Mouse (Mus musculus): ENCODE results near the gene Slamf6. TPM values are rescaled to one million over a fixed set of nuclear protein-coding genes. Genes with fewer than 3 reads are reported as not detected.
A peak's percentile ranks its signal among the peaks of the same experiment; 100 is the strongest.

Slamf6 gene
- total and polyA plus RNA-seq, 3 experiments: 0.01 TPM; not detected in 2

GRCm38 (mm10) chr1:171994501-171994900 is 77.2 kb downstream of the Slamf6 start:
- H3K27ac ChIP-seq (ENCODE audit: control insufficient read depth, low read depth, low read length): peak overlapping the region; percentile 29; the same call in 1 of the 2 replicates
- H3K79me2 ChIP-seq (ENCODE audit: control insufficient read depth, insufficient read depth, low read length, poor library complexity): no peaks in the 10 kb centered on the region
- H3K4me3 ChIP-seq (ENCODE audit: control insufficient read depth in 1 of 2, insufficient read depth in 1 of 2, low read depth in 2 of 2, low read length in 2 of 2): no peak overlapping the region
- TF ChIP-seq ZKSCAN1 (IDR thresholded peaks at IDR 0.05; ENCODE audit: low read depth, low read length): no peak
- TF ChIP-seq CHD2 (IDR thresholded peaks at IDR 0.05; ENCODE audit: low read length): no peak
- TF ChIP-seq USF2 (IDR thresholded peaks at IDR 0.05; ENCODE audit: borderline replicate concordance in 1 of 2, insufficient read depth in 1 of 2, low read depth in 1 of 2, low read length in 2 of 2): no peak
- no peak for TF ChIP-seq SMC3 (IDR thresholded peaks at IDR 0.05; ENCODE audit: low read depth, low read length)
- no peak for TF ChIP-seq POLR2A (IDR thresholded peaks at IDR 0.05; ENCODE audit: control insufficient read depth in 1 of 2, insufficient read depth in 1 of 2, low read depth in 1 of 2, low read length in 2 of 2, poor library complexity in 1 of 2)
- H3K36me3 ChIP-seq (ENCODE audit: control insufficient read depth in 1 of 2, insufficient read depth in 2 of 2, low read length in 2 of 2): peaks cover 0 to 15% of the 10 kb centered on the region in 2 experiments; a peak in 2 of 4 replicates
- H3K4me1 ChIP-seq (ENCODE audit: control insufficient read depth in 1 of 2, insufficient read depth in 2 of 2, low read length in 2 of 2): peaks cover 1 to 10% of the 10 kb centered on the region in 2 experiments
- no peaks in the 10 kb centered on the region for H3K9me3 ChIP-seq (replicated peaks; ENCODE audit: insufficient read depth, low read length)
- H3K9ac ChIP-seq (ENCODE audit: control insufficient read depth, low read depth, low read length, poor library complexity, severe bottlenecking): no peak overlapping the region
- DNase-seq (ENCODE audit: low read depth, low spot score): no peak
- no peaks in the 10 kb centered on the region for H3K27me3 ChIP-seq (ENCODE audit: control insufficient read depth in 1 of 2, insufficient read depth in 2 of 2, low read length in 2 of 2)

GRCm38 (mm10) chr1:171994918-171995715 is 77.8 kb downstream of the Slamf6 start:
- H3K27me3 ChIP-seq (ENCODE audit: control insufficient read depth in 1 of 2, insufficient read depth in 2 of 2, low read length in 2 of 2): no peaks in the 10 kb centered on the region
- H3K4me3 ChIP-seq (ENCODE audit: control insufficient read depth in 1 of 2, insufficient read depth in 1 of 2, low read depth in 2 of 2, low read length in 2 of 2): no peak overlapping the region
- H3K4me1 ChIP-seq (ENCODE audit: control insufficient read depth in 1 of 2, insufficient read depth in 2 of 2, low read length in 2 of 2): peaks cover 1 to 10% of the 10 kb centered on the region in 2 experiments
- H3K9ac ChIP-seq (ENCODE audit: control insufficient read depth, low read depth, low read length, poor library complexity, severe bottlenecking): no peak overlapping the region
- H3K27ac ChIP-seq (ENCODE audit: control insufficient read depth, low read depth, low read length): peak overlapping the region; percentile 29
- peaks cover 0 to 15% of the 10 kb centered on the region in 2 experiments; a peak in 2 of 4 replicates for H3K36me3 ChIP-seq (ENCODE audit: control insufficient read depth in 1 of 2, insufficient read depth in 2 of 2, low read length in 2 of 2)
- peak; percentile 81 for DNase-seq (ENCODE audit: low read depth, low spot score)
- no peaks in the 10 kb centered on the region for H3K79me2 ChIP-seq (ENCODE audit: control insufficient read depth, insufficient read depth, low read length, poor library complexity)
- H3K9me3 ChIP-seq (replicated peaks; ENCODE audit: insufficient read depth, low read length): no peaks in the 10 kb centered on the region
- TF ChIP-seq MYC (IDR thresholded peaks at IDR 0.05; ENCODE audit: low read depth, low read length) (peak; percentile 21; the same call in 1 of the 2 replicates), RAD21 (IDR thresholded peaks at IDR 0.05; ENCODE audit: low read depth, low read length) (no peak), CTCF (IDR thresholded peaks at IDR 0.05 in 2 of 3, conservative IDR thresholded peaks at IDR 0.05 in 1 of 3; ENCODE audit: control insufficient read depth in 1 of 3, insufficient read depth in 1 of 3, low read depth in 2 of 3, low read length in 3 of 3, poor library complexity in 1 of 3, severe bottlenecking in 1 of 3) (no peak; a peak in 1 of 6 replicates), ETS1 (IDR thresholded peaks at IDR 0.05; ENCODE audit: low read depth, low read length) (peak; percentile 92), MAFK (IDR thresholded peaks at IDR 0.05; ENCODE audit: borderline replicate concordance, low read depth, low read length) (peak; percentile 73; the same call in 1 of the 2 replicates), MXI1 (IDR thresholded peaks at IDR 0.05; ENCODE audit: low read depth, low read length) (no peak), USF1 (IDR thresholded peaks at IDR 0.05; ENCODE audit: low read depth, low read length) (0 out of 2 replicates have a peak, but pooled peaks have one; percentile 6), POLR2AphosphoS2 (IDR thresholded peaks at IDR 0.05; ENCODE audit: low read length) (no peak), E2F4 (IDR thresholded peaks at IDR 0.05; ENCODE audit: borderline replicate concordance, low read depth, low read length) (no peak), UBTF (IDR thresholded peaks at IDR 0.05; ENCODE audit: borderline replicate concordance, insufficient read depth, low read depth, low read length) (no peak), RCOR1 (IDR thresholded peaks at IDR 0.05; ENCODE audit: low read depth, low read length) (peak; percentile 97), USF2 (IDR thresholded peaks at IDR 0.05; ENCODE audit: borderline replicate concordance in 1 of 2, insufficient read depth in 1 of 2, low read depth in 1 of 2, low read length in 2 of 2) (no peak), SIN3A (IDR thresholded peaks at IDR 0.05; ENCODE audit: low read length) (peak; percentile 78), NRF1 (IDR thresholded peaks at IDR 0.05; ENCODE audit: insufficient read depth, low read depth, low read length, poor library complexity, severe bottlenecking) (no peak), SMC3 (IDR thresholded peaks at IDR 0.05; ENCODE audit: low read depth, low read length) (peak; percentile 48), NELFE (IDR thresholded peaks at IDR 0.05; ENCODE audit: low read depth, low read length) (no peak), KAT2A (conservative IDR thresholded peaks at IDR 0.05; ENCODE audit: low read depth, low read length) (no peak), ELF1 (IDR thresholded peaks at IDR 0.05; ENCODE audit: low read depth, low read length) (no peak), BHLHE40 (IDR thresholded peaks at IDR 0.05; ENCODE audit: borderline replicate concordance, low read depth, low read length) (peak; percentile 76; the same call in 1 of the 2 replicates), POLR2AphosphoS5 (IDR thresholded peaks at IDR 0.05; ENCODE audit: borderline replicate concordance, low read depth, low read length) (no peak), MYB (IDR thresholded peaks at IDR 0.05; ENCODE audit: low read depth, low read length) (0 out of 2 replicates have a peak, but pooled peaks have one; percentile 40), ZMIZ1 (IDR thresholded peaks at IDR 0.05; ENCODE audit: low read depth, low read length) (no peak), ZKSCAN1 (IDR thresholded peaks at IDR 0.05; ENCODE audit: low read depth, low read length) (no peak), TBP (IDR thresholded peaks at IDR 0.05; ENCODE audit: low read depth, low read length) (0 out of 2 replicates have a peak, but pooled peaks have one; percentile 14), MAX (IDR thresholded peaks at IDR 0.05; ENCODE audit: low read length) (no peak), ZNF384 (IDR thresholded peaks at IDR 0.05; ENCODE audit: low read depth, low read length) (peak; percentile 87), JUND (IDR thresholded peaks at IDR 0.05; ENCODE audit: low read depth, low read length) (no peak)

Measured in MEL (cell line).